Mouse (Mus musculus) heart, postnatal 36 days (tissue): ENCODE data around the gene Irak4. TPM values are rescaled to one million over a fixed set of nuclear protein-coding genes. Genes with fewer than 3 reads are reported as not detected.
A peak's percentile ranks its signal among the peaks of the same experiment; 100 is the strongest.

Source experiments
- DNase-seq, 2 experiments: peaks; one replicate each; pipeline ENCODE4 v3.0.0; 2021 to 2022
- intact Hi-C: fragments of 180-260 bp; cut with DNase I; formaldehyde crosslinking; loops from one replicate; pipeline ENCODE4 v1.15.1; 2025
- total RNA-seq, 2 experiments: library from RNA; stranded (reverse); gene quantifications; 2 replicates each; pipeline ENCODE4 v1.2.3; 2021

Gene Irak4
- total RNA-seq, 2 experiments from 2014 or later, result 5.9 to 6.2 TPM

- intact Hi-C loops, result loop anchor here (5.0 kb wide), 1 partner anchor 60 kb away; no protein-coding TSS in a partner anchor
- DNase-seq, result no peak
Measured at GRCm38 (mm10) chr15:94602441-94602840, 59.0 kb downstream of the Irak4 start.

GRCm38 (mm10) chr15:94607768-94608167 is 64.3 kb downstream of the Irak4 start:
- intact Hi-C loops, result no loop called here
- no peak for DNase-seq

GRCm38 (mm10) chr15:94616036-94616435 is 72.6 kb downstream of the Irak4 start:
- DNase-seq, result no peak
- intact Hi-C loops, result no loop called here

DNA sequence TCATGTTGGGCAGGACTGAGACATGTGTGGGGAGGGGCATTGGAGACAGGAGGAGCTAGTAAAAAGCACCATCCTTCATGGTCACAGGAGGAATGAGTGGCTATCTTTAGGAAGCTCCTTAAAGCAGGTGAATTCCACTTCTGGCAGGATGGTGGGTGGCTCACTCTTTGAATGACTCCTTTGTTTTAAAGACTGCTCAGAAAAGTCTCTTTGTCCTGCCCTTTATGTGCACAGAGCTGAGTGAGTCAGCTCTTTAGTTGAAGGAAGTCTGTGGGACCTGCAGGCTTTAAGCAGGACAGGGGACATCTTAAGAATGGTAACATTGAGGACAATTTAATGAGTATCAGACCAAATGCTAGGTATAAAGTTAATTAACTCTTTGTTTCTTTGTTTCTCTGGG is 77.5 kb downstream of the Irak4 start:
- DNase-seq, result no peak
- intact Hi-C loops, result no loop called here

DNA sequence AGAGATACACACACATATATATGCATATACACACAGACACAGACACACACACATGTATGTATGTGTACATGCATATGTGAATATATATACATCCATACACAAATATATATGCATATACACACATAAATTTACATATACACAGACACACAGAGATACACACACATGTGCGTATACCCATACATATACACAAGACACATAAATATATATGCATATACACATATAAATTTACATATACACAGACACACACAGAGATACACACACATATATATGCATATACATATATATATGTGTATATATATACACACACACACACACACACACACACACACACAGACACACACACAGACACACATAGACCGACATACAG is 85.0 kb downstream of the Irak4 start:
- no peak for DNase-seq
- intact Hi-C loops, result no loop called here

DNA sequence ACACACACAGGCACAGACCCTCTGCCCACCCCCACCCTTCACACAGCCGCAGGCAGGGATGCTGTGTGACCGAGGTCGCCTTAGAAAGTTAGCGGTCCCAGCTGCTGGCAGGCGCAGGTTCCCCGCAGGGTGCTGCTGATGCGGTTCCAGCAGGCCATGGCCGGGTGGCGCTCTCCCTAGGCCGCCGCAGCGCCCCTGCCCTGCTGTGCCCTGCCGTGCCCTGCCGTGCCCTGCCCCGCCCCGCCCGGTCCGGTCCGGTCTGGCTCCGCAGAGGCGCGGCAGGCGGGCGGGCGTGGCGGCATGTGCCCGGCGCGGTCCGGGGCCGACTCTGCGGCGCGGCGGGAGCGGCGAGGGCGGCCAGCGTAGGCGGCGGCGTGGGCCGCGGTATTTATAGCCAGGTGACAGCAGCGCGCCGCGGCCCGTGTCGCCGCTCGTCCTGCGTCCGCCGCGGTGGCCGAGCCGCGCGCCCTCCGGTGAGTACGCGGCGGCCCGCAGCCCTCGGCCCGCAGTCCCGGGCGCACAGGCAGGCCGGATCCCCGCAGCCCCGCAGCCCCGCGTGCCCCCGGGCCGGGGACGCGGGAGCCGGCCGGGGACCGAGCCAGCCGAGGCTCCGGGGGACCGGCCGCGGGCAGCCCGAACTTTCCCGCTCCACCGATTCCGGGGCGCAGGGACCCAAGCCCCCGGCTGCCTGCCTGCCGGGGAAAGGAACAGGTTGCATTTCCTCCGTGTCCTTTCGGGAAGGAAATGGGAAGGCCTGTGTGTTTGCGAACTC is 85.6 kb downstream of the Irak4 start, which contains the start of gene Tmem117:
Gene Tmem117 (plus strand): TSS at position 403 of the 772 bp plus-strand sequence.
- intact Hi-C loops, result no loop called here
- peak; percentile 44 to 46 for DNase-seq

DNA sequence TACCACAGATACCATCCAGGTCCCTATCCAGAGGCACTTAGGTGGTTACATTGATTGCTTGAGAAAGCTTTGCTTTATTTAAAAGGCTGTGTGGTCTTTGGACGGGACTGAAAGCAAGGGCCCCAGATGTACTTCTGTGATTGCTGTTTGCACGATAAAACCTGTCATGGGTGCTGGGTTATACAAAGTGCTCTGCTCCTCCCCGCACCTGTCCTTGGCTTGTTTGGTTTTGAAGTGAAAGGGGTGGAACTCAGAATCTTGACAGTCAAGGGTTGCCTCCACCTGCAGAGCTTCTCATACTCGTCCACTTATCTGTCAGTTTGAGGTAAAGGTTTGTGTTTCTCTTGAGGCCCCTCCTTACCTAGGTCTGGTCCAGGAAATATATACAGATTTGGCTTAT is 87.1 kb downstream of the Irak4 start:
- DNase-seq, result no peak
- intact Hi-C loops, result no loop called here

Other genes starting within 250 kb of the Irak4 start
- gene Adamts20, start 78.2 kb upstream of the Irak4 start, total RNA-seq, result under 1 TPM; 0.11 TPM
- gene Pus7l, start 96 bp upstream of the Irak4 start, total RNA-seq, result 1 to 10 TPM; 1.8 to 2.2 TPM
- gene Twf1, start 46.2 kb downstream of the Irak4 start, total RNA-seq, result 10 to 100 TPM; 15.0 to 16.5 TPM
- gene Tmem117, start 85.6 kb downstream of the Irak4 start, total RNA-seq, result 10 to 100 TPM; 14.1 to 14.8 TPM